Mouse (Mus musculus) heart, embryonic 11.5 days (tissue): ENCODE results near the gene 1700015G11Rik. TPM values are rescaled to one million over a fixed set of nuclear protein-coding genes. Genes with fewer than 3 reads are reported as not detected.

ENCODE experiments used
- ATAC-seq: fragments of 200-750 bp; cut with Nextera tagmentation; replicated peaks from 2 replicates; pipeline ENCODE4 v1.8.0; 2017; ENCODE audit warnings: moderate library complexity; ENCODE audit not compliant: insufficient number of reproducible peaks, low FRiP score, low TSS enrichment
- H3K27ac ChIP-seq: fragments of 300-500 bp; sonication (generic); 2 replicates; pipeline ENCODE4 v1.5.1; 2014; ENCODE audit warnings: mild to moderate bottlenecking, low read depth, low read length
- H3K27me3 ChIP-seq: fragments of 300-500 bp; sonication (generic); 2 replicates; pipeline ENCODE4 v1.6.1; 2014; ENCODE audit warnings: mild to moderate bottlenecking, low read length, mixed read lengths; ENCODE audit not compliant: control insufficient read depth, insufficient read depth
- H3K36me3 ChIP-seq: fragments of 300-500 bp; sonication (generic); 2 replicates; pipeline ENCODE4 v1.6.1; 2014; ENCODE audit warnings: mild to moderate bottlenecking, low read length, moderate library complexity, mixed read lengths; ENCODE audit not compliant: control insufficient read depth, insufficient read depth
- H3K4me1 ChIP-seq: fragments of 300-500 bp; sonication (generic); 2 replicates; pipeline ENCODE4 v1.6.1; 2014; ENCODE audit warnings: low read length; ENCODE audit not compliant: control insufficient read depth, insufficient read depth
- H3K4me2 ChIP-seq: fragments of 300-500 bp; sonication (generic); 2 replicates; pipeline ENCODE4 v1.6.1; 2014; ENCODE audit warnings: mild to moderate bottlenecking, moderate library complexity
- H3K4me3 ChIP-seq: fragments of 300-500 bp; sonication (generic); 2 replicates; pipeline ENCODE4 v1.5.1; 2014; ENCODE audit warnings: low read depth, low read length
- H3K9ac ChIP-seq: fragments of 300-500 bp; sonication (generic); 2 replicates; pipeline ENCODE4 v1.6.1; 2014; ENCODE audit warnings: mild to moderate bottlenecking, low read depth, low read length, moderate library complexity
- H3K9me3 ChIP-seq: fragments of 300-500 bp; sonication (generic); replicated peaks from 2 replicates; pipeline ENCODE4 v1.6.1; 2016; ENCODE audit warnings: low read length; ENCODE audit not compliant: control insufficient read depth
- WGBS: fragments of 180-500 bp; shearing (Covaris S2); extraction: QIAGEN DNeasy Blood & Tissue Kit; methylation state at CpG from one replicate; pipeline ENCODE4 v1.1.7; 2014; ENCODE audit not compliant: insufficient replicate concordance; 5-methylcytosine and 5-hydroxymethylcytosine counted together
- polyA plus RNA-seq: library from polyadenylated mRNA; unstranded; fragments of >200 nt; fragmentation: Nextera tagmentation; extraction: Ambion mirVana; gene quantifications from 2 replicates; pipeline ENCODE4 v1.2.1, GENCODE M21; 2014

Gene 1700015G11Rik
- not detected in 2 replicates for polyA plus RNA-seq

- no peak within 1 kb of the TSS for H3K4me2 ChIP-seq
- H3K9me3 ChIP-seq: no peaks in the 10 kb centered on the region
- no peaks in the 10 kb centered on the region for H3K4me1 ChIP-seq
- no peaks in the 10 kb centered on the region for H3K27me3 ChIP-seq
- WGBS: 75% methylated on average over 3 of the region's 3 CpGs
- no peaks in the 10 kb centered on the region for H3K36me3 ChIP-seq
- H3K27ac ChIP-seq: no peak within 1 kb of the TSS
- ATAC-seq: no peak
- no peak within 1 kb of the TSS for H3K4me3 ChIP-seq
- no peak within 1 kb of the TSS for H3K9ac ChIP-seq
Measured at GRCm38 (mm10) chr7:52015628-52016027, at the start of gene 1700015G11Rik. 1700015G11Rik (minus strand) TSS chr7:52015728.

GRCm38 (mm10) chr7:52056954-52057353, 41.4 kb upstream of the 1700015G11Rik start:
- no peak overlapping the region for H3K4me3 ChIP-seq
- H3K4me2 ChIP-seq: no peak overlapping the region
- no peak for ATAC-seq
- H3K9ac ChIP-seq: no peak overlapping the region
- no peaks in the 10 kb centered on the region for H3K36me3 ChIP-seq
- no peaks in the 10 kb centered on the region for H3K27me3 ChIP-seq
- H3K9me3 ChIP-seq: no peaks in the 10 kb centered on the region
- no peaks in the 10 kb centered on the region for H3K4me1 ChIP-seq
- no peak overlapping the region for H3K27ac ChIP-seq
- 78% methylated on average over 2 of the region's 2 CpGs for WGBS

- ATAC-seq: no peak
- Histone ChIP-seq H3K4me2 (no peak overlapping the region), H3K9me3 (no peaks in the 10 kb centered on the region), H3K4me3 (no peak overlapping the region), H3K4me1 (no peaks in the 10 kb centered on the region), H3K9ac (no peak overlapping the region), H3K27me3 (no peaks in the 10 kb centered on the region), H3K36me3 (no peaks in the 10 kb centered on the region), H3K27ac (no peak overlapping the region)
- WGBS: 60% methylated on average over 4 of the region's 4 CpGs
Measured at GRCm38 (mm10) chr7:52056274-52056673, 40.7 kb upstream of the 1700015G11Rik start.

GRCm38 (mm10) chr7:52055831-52056230, 40.3 kb upstream of the 1700015G11Rik start:
- no peaks in the 10 kb centered on the region for H3K36me3 ChIP-seq
- H3K4me3 ChIP-seq: no peak overlapping the region
- no peaks in the 10 kb centered on the region for H3K4me1 ChIP-seq
- no peaks in the 10 kb centered on the region for H3K27me3 ChIP-seq
- no peak overlapping the region for H3K27ac ChIP-seq
- no peak overlapping the region for H3K9ac ChIP-seq
- WGBS: 69% methylated on average over 2 of the region's 2 CpGs
- ATAC-seq: no peak
- no peak overlapping the region for H3K4me2 ChIP-seq
- no peaks in the 10 kb centered on the region for H3K9me3 ChIP-seq

GRCm38 (mm10) chr7:52037600-52038582, 22.4 kb upstream of the 1700015G11Rik start:
- Histone ChIP-seq H3K4me1 (no peaks in the 10 kb centered on the region), H3K27me3 (no peaks in the 10 kb centered on the region), H3K4me3 (no peak overlapping the region), H3K9ac (no peak overlapping the region), H3K4me2 (no peak overlapping the region), H3K27ac (no peak overlapping the region), H3K36me3 (no peaks in the 10 kb centered on the region), H3K9me3 (no peaks in the 10 kb centered on the region)
- no peak for ATAC-seq
- WGBS: 49% methylated on average over 8 of the region's 8 CpGs

- H3K4me2 ChIP-seq: no peak overlapping the region
- no peaks in the 10 kb centered on the region for H3K4me1 ChIP-seq
- WGBS: 84% methylated on average over 5 of the region's 5 CpGs
- ATAC-seq: no peak
- no peak overlapping the region for H3K4me3 ChIP-seq
- no peaks in the 10 kb centered on the region for H3K36me3 ChIP-seq
- H3K27ac ChIP-seq: no peak overlapping the region
- H3K9me3 ChIP-seq: no peaks in the 10 kb centered on the region
- H3K9ac ChIP-seq: no peak overlapping the region
- no peaks in the 10 kb centered on the region for H3K27me3 ChIP-seq
Measured at GRCm38 (mm10) chr7:52024050-52024626, 8.6 kb upstream of the 1700015G11Rik start.

- Histone ChIP-seq H3K9me3 (no peaks in the 10 kb centered on the region), H3K9ac (no peak overlapping the region), H3K27ac (no peak overlapping the region), H3K4me3 (no peak overlapping the region), H3K4me2 (no peak overlapping the region), H3K4me1 (no peaks in the 10 kb centered on the region), H3K27me3 (no peaks in the 10 kb centered on the region), H3K36me3 (no peaks in the 10 kb centered on the region)
- 49% methylated on average over 4 of the region's 4 CpGs for WGBS
- ATAC-seq: no peak
Measured at GRCm38 (mm10) chr7:52022039-52022438, 6.5 kb upstream of the 1700015G11Rik start.

- no peaks in the 10 kb centered on the region for H3K4me1 ChIP-seq
- no peak overlapping the region for H3K4me3 ChIP-seq
- no peak overlapping the region for H3K9ac ChIP-seq
- 65% methylated on average over 1 of the region's 1 CpGs for WGBS
- no peaks in the 10 kb centered on the region for H3K27me3 ChIP-seq
- H3K4me2 ChIP-seq: no peak overlapping the region
- ATAC-seq: no peak
- H3K27ac ChIP-seq: no peak overlapping the region
- H3K9me3 ChIP-seq: no peaks in the 10 kb centered on the region
- no peaks in the 10 kb centered on the region for H3K36me3 ChIP-seq
Measured at GRCm38 (mm10) chr7:52015180-52015579, 348 bp downstream of the 1700015G11Rik start.
